Mouse (Mus musculus) CD8-positive naive resting alpha-beta T cell, adult 2 months (primary cell): Measurements from ENCODE around the gene Gng2.
"Not testable (repeated sequence)": the region's sequence is repeated elsewhere in the genome, so short reads cannot be mapped to it uniquely, and the experiment has no call there.

Source experiments
- DNase-seq, 2 experiments: peaks; one replicate each; pipeline ENCODE4 v3.0.0; 2022; ENCODE audit warnings: low read depth in 2 of 2, low spot score in 2 of 2

Gene Gng2

GRCm38 (mm10) chr14:19940066-19940465 lies 37.4 kb downstream of the Gng2 start:
- no peak for DNase-seq

DNA sequence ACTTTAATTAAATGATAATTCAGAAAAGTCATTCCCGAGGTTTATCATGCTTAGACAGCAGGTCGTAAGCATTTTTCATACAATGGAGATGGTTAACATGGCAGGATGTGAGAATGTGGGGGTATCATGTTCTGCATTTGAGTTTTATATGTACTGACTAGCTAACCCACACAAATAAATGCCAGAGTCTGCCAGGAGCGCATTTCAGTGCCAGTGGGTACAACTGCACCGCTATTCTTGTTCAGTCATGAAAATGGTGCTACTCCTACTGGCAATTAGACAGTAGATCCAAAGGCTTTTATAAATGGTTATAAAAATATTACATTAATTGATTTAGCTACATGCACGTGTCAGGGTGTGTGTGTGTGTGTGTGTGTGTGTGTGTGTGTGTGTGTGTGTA lies 38.9 kb downstream of the Gng2 start:
- no peak for DNase-seq

GRCm38 (mm10) chr14:19935084-19935483 lies 42.3 kb downstream of the Gng2 start:
- DNase-seq: no peak

DNA sequence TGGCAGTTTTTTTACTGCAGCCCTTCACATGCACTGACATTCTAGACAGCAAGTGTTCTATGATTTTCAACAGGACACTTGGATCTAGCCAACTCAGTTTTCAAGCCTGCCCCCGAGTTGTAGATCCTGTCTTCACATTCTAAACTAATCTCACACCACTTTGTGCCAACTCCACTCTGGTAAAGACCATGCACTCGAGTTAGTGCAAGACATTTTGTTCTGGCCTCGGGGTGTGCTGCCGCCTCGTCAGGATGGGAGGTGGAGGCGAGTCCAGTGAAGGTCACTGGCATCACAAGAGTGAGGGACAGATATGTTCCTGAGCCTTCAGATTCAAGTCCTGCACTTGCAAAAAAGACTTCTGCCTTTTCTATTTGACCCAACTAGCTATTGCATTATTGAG lies 44.1 kb downstream of the Gng2 start:
- no peak for DNase-seq

DNA sequence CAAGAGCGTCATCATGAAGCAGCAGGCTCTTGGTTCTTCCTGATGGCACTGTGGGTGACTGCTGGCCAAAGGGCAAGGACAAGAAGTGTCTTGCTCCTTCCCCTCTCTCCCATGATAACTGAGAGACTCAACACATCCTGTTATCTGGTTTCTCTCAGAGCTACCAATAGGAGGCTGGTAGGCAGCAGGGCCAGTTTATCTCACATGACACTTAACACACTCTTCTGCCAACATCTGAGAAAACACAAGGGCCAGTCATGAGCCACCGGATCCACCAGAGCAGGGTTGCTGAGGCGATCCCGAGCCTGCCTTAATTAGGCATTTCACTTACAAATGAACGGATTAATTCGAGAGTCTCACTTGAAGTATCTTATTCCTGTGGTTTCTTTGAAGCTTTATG lies 49.5 kb downstream of the Gng2 start:
- no peak for DNase-seq

DNA sequence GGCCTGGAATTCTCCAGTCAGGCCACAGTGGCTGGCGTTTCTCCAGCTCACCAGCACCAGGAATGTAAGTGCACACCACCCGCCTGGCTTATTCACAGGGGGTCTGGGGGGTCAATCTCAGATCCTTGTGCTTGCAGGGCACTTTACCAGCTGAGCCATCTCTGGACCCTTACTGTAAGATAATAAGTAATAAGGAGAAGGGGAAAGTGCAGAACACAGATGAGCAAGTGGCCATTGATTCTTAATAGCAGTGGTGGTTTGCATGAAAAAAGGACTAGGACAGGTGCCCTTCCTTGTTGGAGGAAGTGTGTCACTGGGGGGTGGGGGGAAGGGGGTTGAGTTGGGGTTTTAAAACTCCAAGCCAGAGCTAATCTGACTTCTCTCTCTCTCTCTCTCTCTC lies 50.3 kb downstream of the Gng2 start:
- no peak for DNase-seq

GRCm38 (mm10) chr14:19926312-19926711 lies 51.1 kb downstream of the Gng2 start:
- no peak for DNase-seq

DNA sequence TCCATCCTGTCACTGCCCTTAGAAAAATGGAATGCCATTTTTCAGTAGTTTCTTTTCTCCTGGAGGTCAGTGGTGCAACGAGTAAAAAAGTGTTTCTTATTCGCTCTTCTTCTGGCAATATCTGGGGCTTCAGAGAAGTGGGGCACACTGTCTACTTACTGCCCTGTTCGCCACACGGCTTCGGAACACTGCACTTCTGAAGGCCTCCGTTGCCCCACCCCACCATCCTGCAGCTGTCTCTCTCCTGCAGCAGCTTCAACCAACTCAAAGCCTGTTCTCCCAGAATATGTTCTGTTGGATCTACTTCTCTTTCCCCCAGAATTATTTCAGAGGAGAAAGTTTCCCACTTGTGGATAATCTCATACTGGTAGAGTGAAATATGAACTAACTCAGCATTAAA lies 52.3 kb downstream of the Gng2 start:
- no peak for DNase-seq

GRCm38 (mm10) chr14:19924086-19924485 lies 53.3 kb downstream of the Gng2 start:
- no peak for DNase-seq

DNA sequence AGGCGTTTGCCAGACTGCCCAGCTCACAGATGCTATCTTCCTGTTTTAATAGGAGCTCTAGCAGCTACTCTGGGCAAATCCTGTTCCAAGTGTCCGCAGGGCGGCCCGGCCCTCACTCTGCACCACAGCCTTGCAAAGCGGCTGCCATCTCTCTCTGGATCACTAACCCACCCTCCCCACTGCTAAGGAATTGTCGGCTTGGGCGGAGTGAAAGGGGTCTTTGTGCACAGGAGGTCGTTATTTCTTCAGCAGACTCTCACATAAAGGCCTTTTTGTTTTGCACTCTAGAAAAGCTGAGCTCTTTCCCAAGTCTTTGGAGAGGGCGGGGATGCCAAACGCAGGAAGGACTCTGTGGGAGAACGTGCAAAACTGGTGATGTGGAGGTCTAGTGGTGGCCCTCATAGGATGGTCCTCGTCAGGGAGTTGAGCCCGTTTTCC lies 57.2 kb downstream of the Gng2 start:
- no peak for DNase-seq

GRCm38 (mm10) chr14:19919789-19920188 lies 57.6 kb downstream of the Gng2 start:
- no peak for DNase-seq

DNA sequence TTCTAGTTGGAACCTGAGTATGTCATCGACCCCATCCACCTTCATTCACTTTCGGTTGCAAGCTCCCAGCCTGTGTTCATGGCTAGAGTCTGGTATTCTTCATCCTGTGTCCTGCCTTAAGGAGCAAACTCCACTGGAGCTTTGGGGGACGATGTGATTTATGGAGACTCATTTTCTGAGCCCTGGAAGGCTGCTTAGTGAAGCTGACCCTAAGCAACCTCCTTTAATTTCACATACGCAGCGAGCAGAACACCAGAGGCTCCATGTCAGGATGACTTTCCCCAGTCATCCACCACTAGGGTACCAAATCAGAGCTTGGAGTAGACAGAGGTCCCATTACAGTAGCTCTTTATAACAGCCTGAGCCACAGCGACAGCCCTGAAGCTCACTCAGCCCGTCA lies 59.9 kb downstream of the Gng2 start:
- DNase-seq: no peak

DNA sequence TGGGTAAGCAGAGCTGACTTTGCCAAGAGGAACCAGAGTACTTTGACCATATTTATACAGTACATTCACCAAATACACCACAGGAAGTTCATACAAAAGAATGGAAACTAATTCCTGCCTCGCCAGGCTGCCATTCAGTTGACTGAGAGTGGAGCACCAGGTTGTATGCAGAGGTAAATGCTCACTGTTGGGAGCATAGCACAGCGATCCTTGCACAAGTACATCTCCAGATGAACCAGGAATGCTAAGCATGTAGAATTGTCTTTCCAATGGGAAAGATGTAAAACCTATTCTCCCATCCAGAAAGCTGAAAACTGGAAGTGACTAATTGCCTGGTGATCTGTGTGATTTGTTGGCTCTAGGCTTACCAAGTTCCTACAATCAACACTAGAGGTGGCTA lies 61.1 kb downstream of the Gng2 start:
- DNase-seq: no peak

DNA sequence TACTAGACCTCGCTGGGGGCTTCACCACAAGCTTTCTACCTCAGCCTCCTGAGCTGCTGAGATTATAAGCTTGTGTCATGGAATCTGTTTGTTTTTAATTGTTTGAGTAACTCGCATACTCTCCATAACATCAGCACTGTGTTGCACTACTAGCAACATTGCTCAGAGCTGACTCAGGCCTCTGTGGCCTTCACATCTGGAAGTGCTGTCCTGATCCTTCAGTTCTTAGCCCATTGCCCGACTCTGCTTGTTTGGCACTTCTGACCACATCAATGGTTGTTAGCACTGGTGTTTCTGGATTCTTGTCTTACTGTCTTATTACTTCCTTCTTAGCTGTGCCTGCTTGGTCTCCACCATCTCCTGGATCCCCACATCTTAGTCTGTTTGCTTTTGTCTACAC lies 64.5 kb downstream of the Gng2 start:
- no peak for DNase-seq

DNA sequence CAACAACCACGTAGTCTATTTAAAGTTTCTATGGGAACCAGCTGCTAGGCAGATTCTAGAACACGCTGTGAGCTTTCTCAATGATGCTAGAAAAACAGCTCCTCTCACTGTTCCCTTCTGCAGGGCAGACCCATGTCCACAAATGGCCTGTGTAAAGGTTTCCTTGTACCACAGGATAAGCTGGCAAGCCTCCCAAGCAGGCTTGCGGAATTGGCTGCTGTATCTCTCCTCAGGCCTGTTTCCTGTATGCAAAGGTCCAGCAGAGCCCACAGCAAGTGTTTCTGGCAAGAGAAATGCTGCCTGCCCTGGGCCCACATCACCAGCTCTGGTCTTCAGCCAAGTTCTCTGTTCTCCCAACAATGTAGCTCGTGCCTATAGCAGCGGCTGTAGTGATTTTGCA lies 71.8 kb downstream of the Gng2 start:
- DNase-seq: no peak

DNA sequence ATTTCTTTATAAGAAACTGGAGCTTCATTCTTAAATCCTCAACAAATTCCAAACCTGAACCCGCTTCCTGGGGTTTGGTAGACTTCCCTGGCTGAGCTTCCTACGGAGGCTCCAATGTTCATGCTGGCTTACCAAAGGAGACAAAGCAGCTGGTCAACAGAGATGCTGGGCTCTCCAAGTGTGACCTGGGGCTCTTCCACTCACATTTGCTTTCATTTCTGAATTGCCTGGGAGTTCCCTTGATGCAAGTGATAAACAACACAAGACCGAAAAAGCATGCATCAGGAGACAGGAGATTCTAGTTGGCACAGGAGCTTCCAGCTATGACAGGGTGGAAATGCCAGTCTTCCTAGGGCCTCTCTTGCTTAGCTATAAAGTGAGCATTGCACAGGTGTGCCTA lies 72.6 kb downstream of the Gng2 start:
- DNase-seq: no peak

- DNase-seq: no peak
Measured at GRCm38 (mm10) chr14:19904031-19904430, 73.4 kb downstream of the Gng2 start.

DNA sequence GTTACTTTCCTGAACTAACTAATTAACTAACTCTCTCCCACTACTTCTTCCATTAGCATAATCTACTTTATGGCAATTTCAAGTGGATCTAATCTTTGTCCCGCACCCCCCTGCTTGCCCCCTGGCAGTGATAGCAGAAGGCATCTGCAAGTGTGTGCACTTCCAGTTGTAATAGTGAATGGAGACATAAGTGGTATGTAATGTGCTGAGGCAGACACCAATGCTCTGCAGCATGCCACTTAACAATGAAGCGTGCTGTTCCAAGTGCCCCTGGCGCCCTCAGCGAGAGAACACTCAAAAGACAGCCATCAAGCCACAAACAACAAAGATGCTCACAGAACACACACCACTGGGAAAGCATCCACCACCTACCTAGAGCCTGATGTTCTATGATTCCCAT lies 76.9 kb downstream of the Gng2 start:
- no peak for DNase-seq

DNA sequence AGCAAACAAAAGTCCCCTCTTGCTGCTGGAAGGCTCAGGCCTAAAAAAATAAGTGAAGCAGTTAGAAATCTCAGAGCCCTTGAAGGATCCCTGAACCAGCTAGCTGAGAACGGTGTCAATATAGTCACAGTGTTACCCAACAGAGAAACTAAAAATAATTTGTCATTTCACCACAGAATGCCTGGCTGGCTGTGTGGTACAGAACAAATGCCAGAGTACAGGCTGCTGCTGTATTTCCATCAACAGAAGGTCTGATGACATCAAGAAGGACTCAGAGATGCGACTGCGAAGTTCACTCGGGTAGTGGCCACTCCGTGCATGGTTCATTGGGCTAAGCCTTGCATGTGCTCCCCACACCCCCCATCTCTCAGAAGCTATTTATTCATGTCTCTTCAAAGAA lies 89.9 kb downstream of the Gng2 start:
- no peak for DNase-seq

DNA sequence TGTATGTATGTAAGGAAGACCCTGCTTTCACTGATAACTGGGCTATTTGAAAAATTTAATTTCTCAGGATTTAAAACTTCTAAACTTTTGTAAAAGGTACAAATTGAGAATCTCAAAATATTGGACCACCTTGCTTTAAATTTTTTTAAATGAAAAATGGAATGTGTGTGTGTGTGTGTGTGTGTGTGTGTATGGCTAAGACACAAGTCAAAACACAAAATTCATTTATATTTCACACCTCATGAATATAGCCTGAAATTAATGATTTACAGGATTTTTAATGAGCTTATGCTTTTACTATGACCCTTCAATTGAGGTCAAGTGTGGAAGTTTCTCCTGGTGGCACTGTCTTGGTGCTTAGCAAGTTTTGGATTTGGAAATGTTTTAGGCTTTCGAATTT lies 93.0 kb downstream of the Gng2 start:
- not testable (repeated sequence) for DNase-seq

DNA sequence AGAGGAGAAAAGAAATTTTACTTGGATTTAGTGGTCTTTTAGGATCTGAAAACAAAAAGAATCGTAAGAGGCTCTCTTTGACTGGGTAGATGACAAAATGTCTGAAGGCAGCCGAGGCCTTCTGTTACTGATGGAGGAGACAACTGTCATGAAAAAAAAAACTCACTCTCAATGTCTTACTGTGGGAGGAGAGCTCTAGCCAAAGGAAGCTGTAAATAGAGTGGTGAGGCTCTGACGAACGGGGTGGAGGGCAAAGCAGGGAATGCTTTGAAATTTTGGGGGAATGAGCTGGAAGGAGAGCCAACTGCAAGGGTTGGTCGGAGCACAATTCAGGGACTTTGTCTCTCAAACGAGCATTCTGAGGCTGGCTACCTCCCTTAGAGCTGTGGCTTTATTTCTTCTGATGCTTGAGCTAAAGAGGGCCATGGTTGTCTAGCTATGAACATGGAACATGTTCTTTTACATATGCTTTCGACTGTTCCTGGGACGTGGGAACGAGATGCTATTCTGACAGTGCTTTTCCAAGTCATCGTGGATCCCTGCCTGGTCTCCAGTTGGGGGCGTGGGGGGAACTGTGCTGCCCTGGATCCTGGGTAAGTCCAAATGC lies 103.1 kb downstream of the Gng2 start:
- DNase-seq: no peak

- no peak for DNase-seq
Measured at GRCm38 (mm10) chr14:19867286-19867935, 110.0 kb downstream of the Gng2 start.

DNA sequence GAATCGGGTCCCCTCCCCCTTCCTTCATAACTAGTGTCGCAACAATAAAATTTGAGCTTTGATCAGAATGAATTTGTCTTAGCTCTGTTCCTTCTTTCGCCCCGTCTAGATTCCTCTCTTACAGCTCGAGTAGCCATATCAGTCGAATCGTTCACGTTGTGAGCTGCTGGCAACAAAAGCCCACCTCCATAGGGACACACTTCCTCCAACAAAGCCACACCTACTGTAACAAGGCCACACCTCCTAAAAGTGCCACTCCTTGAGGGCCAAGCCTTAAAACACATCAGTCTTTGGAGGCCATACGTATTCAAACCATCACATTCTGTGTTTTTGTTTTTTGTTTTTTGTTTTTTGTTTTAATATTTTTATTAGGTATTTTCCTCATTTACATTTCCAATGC lies 112.3 kb downstream of the Gng2 start:
- not testable (repeated sequence) for DNase-seq
